Mouse (Mus musculus) testis, adult 2 months (tissue): ENCODE results near the gene Slc1a7.

Source experiments
- CTCF ChIP-seq: fragments of 200-500 bp; IDR thresholded peaks from 2 replicates; pipeline ENCODE4 v1.5.1; 2012; ENCODE audit warnings: low read depth, mild to moderate bottlenecking, inconsistent platforms, low read length, moderate library complexity; ENCODE audit not compliant: control insufficient read depth, insufficient read depth, insufficient replicate concordance
- POLR2A ChIP-seq: fragments of 200-500 bp; IDR thresholded peaks from 2 replicates; pipeline ENCODE4 v1.6.1; 2012; ENCODE audit warnings: low read depth, mild to moderate bottlenecking, inconsistent platforms, low read length, moderate library complexity; ENCODE audit not compliant: control insufficient read depth

DNA sequence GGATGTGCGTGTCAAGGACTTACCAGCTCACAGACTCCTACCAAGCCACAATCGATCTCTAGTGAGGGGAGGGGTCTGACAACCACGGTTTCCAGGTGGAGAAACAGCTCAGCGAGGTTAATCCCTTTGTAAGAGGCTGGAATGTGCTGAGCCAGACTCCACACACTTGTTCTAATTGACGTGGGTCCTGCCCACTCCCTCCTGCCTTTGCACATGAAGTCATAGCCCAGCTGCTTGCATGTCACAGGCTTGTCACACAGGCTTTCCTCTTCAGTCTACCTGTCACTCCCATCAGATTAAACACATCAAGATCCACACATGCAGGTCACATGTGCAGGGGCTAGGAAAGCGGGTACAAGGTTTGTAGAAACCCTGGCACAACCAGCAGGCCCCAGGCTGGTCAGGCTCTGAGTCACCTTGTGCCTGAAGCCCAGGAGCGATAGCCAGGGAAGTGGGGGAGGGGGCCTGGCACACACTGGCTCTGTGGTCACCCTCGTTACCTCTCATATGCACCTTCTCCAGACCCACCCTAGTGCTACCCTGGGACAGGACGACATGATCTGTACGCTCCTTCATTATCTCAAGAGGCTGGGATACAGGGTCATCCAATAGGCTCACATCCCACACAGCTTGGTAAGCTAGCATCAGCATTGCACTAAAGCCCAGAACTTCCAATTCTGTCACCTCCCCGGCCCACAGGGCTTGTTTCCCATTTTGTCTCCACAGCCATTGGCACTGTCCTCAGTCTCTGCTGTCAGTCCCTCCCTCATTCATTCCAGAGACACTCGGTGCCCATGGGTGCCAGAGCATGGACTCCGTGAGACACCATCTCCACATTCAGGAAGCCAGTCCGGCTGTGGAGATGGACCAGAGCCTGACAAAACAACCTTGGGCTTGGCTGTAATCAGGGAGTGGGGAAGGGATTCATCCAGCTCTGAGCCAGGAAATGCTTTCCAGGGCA is 51.1 kb downstream of the Slc1a7 start:
- no peak for TF ChIP-seq CTCF
- no peak for TF ChIP-seq POLR2A
